Mouse (Mus musculus) brain, embryonic 14.5 days (tissue): ENCODE measurements around the gene Heatr9. TPM values are rescaled to one million over a fixed set of nuclear protein-coding genes. Genes with fewer than 3 reads are reported as not detected.

ENCODE experiments used
- DNase-seq: peaks from one replicate; pipeline ENCODE4 v3.0.0-alpha.2; 2011; ENCODE audit warnings: low read depth
- CTCF ChIP-seq: fragments of 200-500 bp; IDR thresholded peaks from 2 replicates; pipeline ENCODE4 v1.5.1; 2012; ENCODE audit warnings: inconsistent platforms, mild to moderate bottlenecking, moderate library complexity, borderline replicate concordance; ENCODE audit not compliant: insufficient read depth, insufficient read length; ENCODE audit errors: extremely low read depth
- POLR2A ChIP-seq: fragments of 200-500 bp; IDR thresholded peaks from 2 replicates; pipeline ENCODE4 v1.6.1; 2012; ENCODE audit warnings: mild to moderate bottlenecking, inconsistent platforms, borderline replicate concordance; ENCODE audit not compliant: poor library complexity, insufficient read depth, insufficient read length, severe bottlenecking; ENCODE audit errors: extremely low read depth
- polyA plus RNA-seq: library from polyadenylated mRNA; depleted of rRNA; stranded (reverse); fragments of >200 nt; gene quantifications from 2 replicates; pipeline ENCODE4 v1.2.3, GENCODE M21; 2012; rRNA removed

Gene Heatr9
- polyA plus RNA-seq, 1 experiment: not detected

- DNase-seq: no peak
- TF ChIP-seq POLR2A (no peak), CTCF (0 out of 2 replicates have a peak, but pooled peaks have one; percentile 26)
These were observed 30.5 kb downstream of the Heatr9 start for GRCm38 (mm10) chr11:83491488-83491887.

- TF ChIP-seq CTCF (no peak), POLR2A (no peak)
- DNase-seq: no peak
These were observed 48.5 kb downstream of the Heatr9 start for GRCm38 (mm10) chr11:83473235-83474016.

- DNase-seq: peak; percentile 100
- TF ChIP-seq CTCF (peak; percentile 62), POLR2A (peak; percentile 93)
These were observed 49.4 kb downstream of the Heatr9 start, which contains the start of gene Taf15 for GRCm38 (mm10) chr11:83472324-83473234. Gene Taf15 (plus strand): TSS chr11:83473086.

- DNase-seq: no peak
- TF ChIP-seq POLR2A (no peak), CTCF (no peak)
These were observed 50.2 kb downstream of the Heatr9 start for GRCm38 (mm10) chr11:83471766-83472165.

GRCm38 (mm10) chr11:83468765-83469164 lies 53.2 kb downstream of the Heatr9 start:
- TF ChIP-seq CTCF (no peak), POLR2A (no peak)
- DNase-seq: no peak

DNA sequence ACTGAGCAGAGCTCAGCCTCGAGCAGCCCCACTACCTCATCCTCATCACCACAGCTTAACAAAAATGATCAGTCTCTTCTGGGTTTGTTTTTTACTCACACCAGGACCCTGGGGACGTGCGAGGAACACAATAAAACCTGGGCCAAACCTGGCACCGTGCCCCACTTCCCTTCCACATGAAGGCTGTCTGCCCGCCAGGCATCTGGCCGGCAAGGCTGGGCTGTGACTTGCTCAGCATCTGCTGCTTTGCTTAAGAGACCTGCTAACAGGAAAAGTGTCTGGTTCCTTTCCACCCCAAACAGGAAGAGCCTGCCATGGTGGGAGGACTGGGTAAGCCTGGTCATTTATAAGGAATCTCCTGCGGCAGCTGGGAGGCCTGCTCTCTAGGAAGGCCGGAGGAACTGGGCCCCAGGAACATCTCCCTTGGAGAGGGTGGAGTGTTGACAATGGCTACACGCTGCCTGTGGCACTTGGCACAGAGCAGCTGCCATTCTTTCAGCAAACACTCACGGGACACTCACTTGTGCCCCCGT lies 54.8 kb downstream of the Heatr9 start:
- TF ChIP-seq CTCF: no peak
- peak; percentile 85 for DNase-seq

- TF ChIP-seq CTCF (no peak), POLR2A (no peak)
- DNase-seq: peak; percentile 68
These were observed 56.0 kb downstream of the Heatr9 start for GRCm38 (mm10) chr11:83465976-83466375.

- TF ChIP-seq POLR2A (no peak), CTCF (no peak)
- peak; percentile 19 for DNase-seq
These were observed 59.2 kb downstream of the Heatr9 start, which contains the start of gene Mmp28 for GRCm38 (mm10) chr11:83462711-83463244. Gene Mmp28 (minus strand): TSS chr11:83463071.

Other genes with a start within 250 kb of the Heatr9 start
- 0.05 and 0.09 TPM in 2 replicates for gene Slfn14, start 235.4 kb downstream of the Heatr9 start, polyA plus RNA-seq
- 83.2 and 149 TPM in 2 replicates for gene Ap2b1, start 223.2 kb downstream of the Heatr9 start, polyA plus RNA-seq
- 13.6 and 13.7 TPM in 2 replicates for gene Pex12, start 219.6 kb downstream of the Heatr9 start, polyA plus RNA-seq
- gene Rasl10b, start 113.0 kb downstream of the Heatr9 start, polyA plus RNA-seq: 74.3 and 88.9 TPM in 2 replicates
- 0.21 and 0.63 TPM in 2 replicates for gene Gas2l2, start 92.7 kb downstream of the Heatr9 start, polyA plus RNA-seq
- 0.53 and 0.55 TPM in 2 replicates for gene 1700020L24Rik, start 84.5 kb downstream of the Heatr9 start, polyA plus RNA-seq
- gene Mmp28, start 59.1 kb downstream of the Heatr9 start, polyA plus RNA-seq: 5.5 and 9.1 TPM in 2 replicates
- 51.0 and 92.8 TPM in 2 replicates for gene Taf15, start 49.1 kb downstream of the Heatr9 start, polyA plus RNA-seq
- gene Ccl5, start 8.3 kb upstream of the Heatr9 start, polyA plus RNA-seq: 0.21 TPM in 1 of 2 replicates, not detected in the other
- 0.83 and 1.00 TPM in 2 replicates for gene Ccl9, start 56.5 kb upstream of the Heatr9 start, polyA plus RNA-seq
- gene Ccl6, start 70.9 kb upstream of the Heatr9 start, polyA plus RNA-seq: 0.72 and 0.78 TPM in 2 replicates
- not detected in 2 replicates for gene Rpl9-ps1, start 123.4 kb upstream of the Heatr9 start, polyA plus RNA-seq
- gene Ccl3, start 127.2 kb upstream of the Heatr9 start, polyA plus RNA-seq: 1.7 and 2.4 TPM in 2 replicates
- gene Ccl4, start 140.4 kb upstream of the Heatr9 start, polyA plus RNA-seq: 0.38 and 0.44 TPM in 2 replicates
- not detected in 2 replicates for gene Wfdc17, start 181.8 kb upstream of the Heatr9 start, polyA plus RNA-seq
- not detected in 2 replicates for gene Wfdc18, start 186.8 kb upstream of the Heatr9 start, polyA plus RNA-seq
- gene Wfdc21, start 224.8 kb upstream of the Heatr9 start, polyA plus RNA-seq: not detected in 2 replicates
- gene Heatr6, start 231.5 kb upstream of the Heatr9 start, polyA plus RNA-seq: 35.9 and 40.5 TPM in 2 replicates